Mouse (Mus musculus): Measurements from ENCODE around the gene Ppm1e. TPM values are rescaled to one million over a fixed set of nuclear protein-coding genes. Genes with fewer than 3 reads are reported as not detected.
A peak's percentile ranks its signal among the peaks of the same experiment; 100 is the strongest.

The Ppm1e gene
- polyA plus RNA-seq, 1 experiment, result 3.6 TPM

DNA sequence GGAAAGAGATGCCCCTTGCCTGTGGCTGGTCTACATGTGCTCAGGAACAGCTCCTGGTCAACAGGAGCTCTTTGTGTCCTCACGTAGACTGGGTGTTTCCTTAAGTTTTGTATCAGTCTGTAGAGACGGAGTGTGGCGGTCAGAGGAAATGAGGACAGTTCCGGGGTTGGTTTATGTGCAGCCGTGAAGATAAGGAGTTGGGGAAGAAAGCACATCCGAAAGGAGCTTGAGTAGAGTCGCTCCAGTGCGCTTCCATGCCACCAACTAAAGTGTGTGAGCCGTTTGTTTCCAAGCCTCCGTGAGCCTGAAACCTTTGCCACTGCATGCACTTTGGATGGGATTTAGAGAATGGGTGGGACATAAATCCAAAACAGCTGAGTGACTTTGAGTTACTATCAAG, 99.0 kb downstream of the Ppm1e start:
- Histone ChIP-seq H3K27me3 (ENCODE audit: control insufficient read depth, insufficient read depth, low read length) (no peaks in the 10 kb centered on the region), H3K36me3 (ENCODE audit: control insufficient read depth, insufficient read depth, low read length) (no peaks in the 10 kb centered on the region), H3K27ac (ENCODE audit: control insufficient read depth, insufficient read depth, low read length) (peak overlapping the region; percentile 64; the same call in 1 of the 2 replicates), H3K4me3 (ENCODE audit: control insufficient read depth, insufficient read depth, low read length) (peak overlapping the region; percentile 19; the same call in 1 of the 2 replicates), H3K4me1 (replicated peaks; ENCODE audit: control insufficient read depth, insufficient read depth, low read length) (peaks cover 24% of the 10 kb centered on the region)
- TF ChIP-seq POLR2A (IDR thresholded peaks at IDR 0.05; ENCODE audit: control insufficient read depth, extremely low read depth, insufficient read depth, low read length, poor library complexity) (no peak), CTCF (IDR thresholded peaks at IDR 0.05; ENCODE audit: borderline replicate concordance, control insufficient read depth, extremely low read depth, insufficient read depth, low read length, poor library complexity) (no peak)
- 31% methylated on average over 10 of the region's 10 CpGs for WGBS
- DNase-seq, result no peak

DNA sequence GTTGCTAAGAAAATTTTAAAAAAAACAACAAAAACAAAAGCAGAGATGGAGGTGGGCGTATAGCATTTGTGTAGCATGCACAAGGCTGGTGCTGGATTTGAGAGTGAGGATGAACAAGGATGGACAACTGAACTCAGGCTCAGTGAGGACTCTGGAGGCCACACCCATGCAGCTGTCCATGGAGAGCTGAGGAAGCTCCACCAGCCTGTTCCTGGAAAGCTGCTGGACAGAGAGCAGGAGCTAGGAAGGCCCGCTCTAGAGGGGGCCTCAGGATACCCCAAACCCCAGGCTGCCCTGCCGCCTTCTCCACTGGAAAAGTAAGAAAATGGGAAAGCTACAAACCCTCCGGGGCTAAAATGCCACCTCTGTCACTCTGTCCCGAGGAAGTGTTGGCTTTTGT, 101.5 kb downstream of the Ppm1e start:
- 98% methylated on average over 5 of the region's 5 CpGs for WGBS
- TF ChIP-seq CTCF (IDR thresholded peaks at IDR 0.05; ENCODE audit: borderline replicate concordance, control insufficient read depth, extremely low read depth, insufficient read depth, low read length, poor library complexity) (no peak), POLR2A (IDR thresholded peaks at IDR 0.05; ENCODE audit: control insufficient read depth, extremely low read depth, insufficient read depth, low read length, poor library complexity) (no peak)

DNA sequence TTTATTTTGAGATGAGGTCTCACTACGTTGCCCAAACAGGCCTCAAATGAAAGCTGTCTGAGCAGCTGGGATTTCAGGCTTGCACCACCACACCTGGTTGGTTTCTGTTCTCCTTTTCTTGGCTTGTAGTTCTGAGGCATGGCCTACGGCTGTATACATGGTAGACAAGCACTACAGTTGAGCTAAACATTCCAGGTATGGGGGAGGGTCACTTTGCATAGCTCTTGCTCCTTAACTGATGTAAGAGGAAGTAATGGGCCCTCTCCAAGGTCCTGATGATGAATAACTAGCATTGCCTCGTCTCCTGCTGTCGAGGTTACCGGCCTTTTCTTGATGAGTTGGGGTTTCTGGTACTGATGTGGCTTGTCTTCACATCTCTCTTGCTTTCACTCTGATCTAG, 104.7 kb downstream of the Ppm1e start:
- Histone ChIP-seq H3K36me3 (ENCODE audit: control insufficient read depth, insufficient read depth, low read length) (no peaks in the 10 kb centered on the region), H3K4me3 (ENCODE audit: control insufficient read depth, insufficient read depth, low read length) (no peak overlapping the region), H3K27me3 (ENCODE audit: control insufficient read depth, insufficient read depth, low read length) (no peaks in the 10 kb centered on the region), H3K4me1 (replicated peaks; ENCODE audit: control insufficient read depth, insufficient read depth, low read length) (peaks cover 21% of the 10 kb centered on the region), H3K27ac (ENCODE audit: control insufficient read depth, insufficient read depth, low read length) (no peak overlapping the region)
- TF ChIP-seq POLR2A (IDR thresholded peaks at IDR 0.05; ENCODE audit: control insufficient read depth, extremely low read depth, insufficient read depth, low read length, poor library complexity) (no peak), CTCF (IDR thresholded peaks at IDR 0.05; ENCODE audit: borderline replicate concordance, control insufficient read depth, extremely low read depth, insufficient read depth, low read length, poor library complexity) (no peak)
- no peak for DNase-seq
- 39% methylated on average over 5 of the region's 5 CpGs for WGBS

More for the DNA sequence above, 101.5 kb downstream of the Ppm1e start:
- Histone ChIP-seq H3K27me3 (ENCODE audit: control insufficient read depth, insufficient read depth, low read length) (no peaks in the 10 kb centered on the region), H3K27ac (ENCODE audit: control insufficient read depth, insufficient read depth, low read length) (no peak overlapping the region), H3K36me3 (ENCODE audit: control insufficient read depth, insufficient read depth, low read length) (no peaks in the 10 kb centered on the region), H3K4me3 (ENCODE audit: control insufficient read depth, insufficient read depth, low read length) (no peak overlapping the region), H3K4me1 (replicated peaks; ENCODE audit: control insufficient read depth, insufficient read depth, low read length) (peaks cover 20% of the 10 kb centered on the region)
- DNase-seq, result no peak

DNA sequence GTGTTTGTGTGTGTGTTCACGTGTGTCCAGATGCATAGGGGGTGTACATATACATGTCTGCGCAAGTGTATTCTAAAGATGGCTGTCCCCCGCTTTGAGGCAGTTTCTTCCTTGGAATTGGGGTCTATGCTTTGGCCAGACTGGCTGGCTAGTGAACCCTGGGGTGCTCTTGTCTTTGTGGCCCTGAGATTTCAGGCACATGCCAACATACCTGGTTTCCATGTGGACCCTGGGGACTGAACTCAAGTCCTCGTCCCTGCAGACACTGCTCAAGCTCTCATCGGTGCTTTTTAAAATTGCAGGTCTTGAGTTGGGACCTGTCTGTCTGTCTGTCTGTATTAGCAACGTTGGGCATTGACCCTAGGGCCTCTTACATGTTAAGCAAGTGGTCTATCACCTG, 105.5 kb downstream of the Ppm1e start:
- no peak for DNase-seq
- 99% methylated on average over 6 of the region's 6 CpGs for WGBS
- H3K27me3 ChIP-seq (ENCODE audit: control insufficient read depth, insufficient read depth, low read length), result no peaks in the 10 kb centered on the region

DNA sequence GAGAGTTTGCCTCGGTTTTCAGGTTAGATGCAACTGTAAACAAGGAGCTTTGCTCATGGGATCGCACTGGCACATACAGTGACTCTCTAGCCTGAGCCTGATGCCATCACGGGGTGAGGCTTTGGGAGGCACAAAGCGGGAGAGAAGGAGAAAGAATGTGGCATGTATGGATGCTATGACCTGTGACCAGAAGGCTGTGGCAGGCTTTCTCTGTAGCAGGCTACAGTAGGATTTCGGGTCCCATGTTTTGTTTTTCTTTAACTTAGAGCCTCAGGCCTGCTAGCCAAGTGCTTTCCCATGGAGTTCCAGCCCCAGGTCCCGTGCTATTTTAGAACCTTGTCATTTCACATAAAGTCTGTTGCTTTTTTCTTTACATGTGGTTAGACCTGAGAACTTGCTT, 108.7 kb downstream of the Ppm1e start:
- 81% methylated on average over 6 of the region's 6 CpGs for WGBS
- Histone ChIP-seq H3K4me3 (ENCODE audit: control insufficient read depth, insufficient read depth, low read length) (no peak overlapping the region), H3K36me3 (ENCODE audit: control insufficient read depth, insufficient read depth, low read length) (no peaks in the 10 kb centered on the region), H3K27me3 (ENCODE audit: control insufficient read depth, insufficient read depth, low read length) (no peaks in the 10 kb centered on the region), H3K27ac (ENCODE audit: control insufficient read depth, insufficient read depth, low read length) (peak overlapping the region; percentile 40; the same call in 1 of the 2 replicates), H3K4me1 (replicated peaks; ENCODE audit: control insufficient read depth, insufficient read depth, low read length) (peaks cover 42% of the 10 kb centered on the region)
- TF ChIP-seq POLR2A (IDR thresholded peaks at IDR 0.05; ENCODE audit: control insufficient read depth, extremely low read depth, insufficient read depth, low read length, poor library complexity) (no peak), CTCF (IDR thresholded peaks at IDR 0.05; ENCODE audit: borderline replicate concordance, control insufficient read depth, extremely low read depth, insufficient read depth, low read length, poor library complexity) (no peak)
- no peak for DNase-seq

More for the DNA sequence above, 105.5 kb downstream of the Ppm1e start:
- Histone ChIP-seq H3K36me3 (ENCODE audit: control insufficient read depth, insufficient read depth, low read length) (no peaks in the 10 kb centered on the region), H3K27ac (ENCODE audit: control insufficient read depth, insufficient read depth, low read length) (no peak overlapping the region), H3K4me1 (replicated peaks; ENCODE audit: control insufficient read depth, insufficient read depth, low read length) (peaks cover 20% of the 10 kb centered on the region), H3K4me3 (ENCODE audit: control insufficient read depth, insufficient read depth, low read length) (no peak overlapping the region)
- TF ChIP-seq CTCF (IDR thresholded peaks at IDR 0.05; ENCODE audit: borderline replicate concordance, control insufficient read depth, extremely low read depth, insufficient read depth, low read length, poor library complexity), result no peak
- no peak for TF ChIP-seq POLR2A (IDR thresholded peaks at IDR 0.05; ENCODE audit: control insufficient read depth, extremely low read depth, insufficient read depth, low read length, poor library complexity)

DNA sequence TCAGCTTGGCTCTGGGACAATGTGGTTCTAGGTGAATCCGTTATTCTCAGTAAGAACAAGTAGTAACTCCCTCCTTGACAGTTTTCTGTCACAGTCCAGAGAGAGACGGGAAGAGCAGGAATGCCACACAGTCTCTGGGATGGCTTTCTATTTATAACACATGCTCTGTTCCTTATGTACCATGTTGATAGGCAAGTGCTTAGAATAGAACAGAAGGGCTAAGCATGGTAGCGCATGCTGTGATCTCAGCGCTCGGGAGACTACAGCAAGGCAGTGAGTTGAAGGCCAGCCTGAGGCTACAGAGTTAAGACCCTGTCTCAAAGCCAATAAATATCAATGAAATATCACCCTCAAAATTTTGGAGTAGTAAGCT, 111.3 kb downstream of the Ppm1e start:
- no peak overlapping the region for H3K4me3 ChIP-seq (ENCODE audit: control insufficient read depth, insufficient read depth, low read length)
- no peak overlapping the region for H3K27ac ChIP-seq (ENCODE audit: control insufficient read depth, insufficient read depth, low read length)

More for the DNA sequence above, 111.3 kb downstream of the Ppm1e start:
- H3K4me1 ChIP-seq (replicated peaks; ENCODE audit: control insufficient read depth, insufficient read depth, low read length), result peaks cover 48% of the 10 kb centered on the region
- H3K36me3 ChIP-seq (ENCODE audit: control insufficient read depth, insufficient read depth, low read length), result no peaks in the 10 kb centered on the region
- WGBS, result 95% methylated on average over 5 of the region's 5 CpGs
- H3K27me3 ChIP-seq (ENCODE audit: control insufficient read depth, insufficient read depth, low read length), result no peaks in the 10 kb centered on the region
- TF ChIP-seq POLR2A (IDR thresholded peaks at IDR 0.05; ENCODE audit: control insufficient read depth, extremely low read depth, insufficient read depth, low read length, poor library complexity) (no peak), CTCF (IDR thresholded peaks at IDR 0.05; ENCODE audit: borderline replicate concordance, control insufficient read depth, extremely low read depth, insufficient read depth, low read length, poor library complexity) (no peak)
- no peak for DNase-seq

Measured in thymus, adult 2 months (tissue).